Mouse (Mus musculus): ENCODE measurements around the gene 0610010F05Rik. TPM values are rescaled to one million over a fixed set of nuclear protein-coding genes. Genes with fewer than 3 reads are reported as not detected.

Gene 0610010F05Rik
- polyA plus RNA-seq, 1 experiment = 22.8 TPM

DNA sequence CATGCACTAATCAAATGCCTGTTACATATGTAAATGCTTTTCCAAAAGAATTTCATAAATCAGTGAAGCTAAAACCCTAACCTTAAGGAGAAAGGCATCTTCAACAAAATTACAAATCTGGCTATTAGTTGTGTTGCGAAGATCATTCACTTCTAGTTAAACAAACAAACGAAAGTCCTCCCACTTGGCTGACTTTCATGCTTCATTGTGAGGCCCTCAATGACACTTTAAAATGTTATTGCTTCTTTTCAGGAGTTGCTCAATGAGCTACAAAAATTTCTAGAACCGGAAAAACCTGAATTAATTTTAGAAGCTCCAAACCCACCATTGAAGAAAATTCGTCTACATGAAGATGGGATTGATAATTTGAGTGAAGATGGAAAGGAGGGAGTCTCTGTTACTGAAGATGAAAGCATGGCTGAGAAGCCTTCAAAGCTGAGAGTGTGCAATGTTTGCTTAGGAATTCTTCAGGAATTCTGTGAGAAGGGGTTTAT lies 38.9 kb upstream of the 0610010F05Rik start:
- H3K9me3 ChIP-seq (replicated peaks; ENCODE audit: control insufficient read depth, insufficient read depth, low read length, poor library complexity, severe bottlenecking) = no peaks in the 10 kb centered on the region
- no peak overlapping the region for H3K27ac ChIP-seq (ENCODE audit: insufficient read depth, low read length)
- H3K36me3 ChIP-seq (ENCODE audit: control insufficient read depth, insufficient read depth, low read length, poor library complexity, severe bottlenecking) = peaks cover 38% of the 10 kb centered on the region
- no peaks in the 10 kb centered on the region for H3K27me3 ChIP-seq (ENCODE audit: control insufficient read depth, insufficient read depth, low read length, poor library complexity, severe bottlenecking)
- no peak overlapping the region for H3K4me3 ChIP-seq (ENCODE audit: low read depth, low read length)
- TF ChIP-seq EP300 (IDR thresholded peaks at IDR 0.05; ENCODE audit: insufficient read depth, low read depth, low read length) (no peak), POLR2A (IDR thresholded peaks at IDR 0.05; ENCODE audit: insufficient read depth, low read length) (no peak)
- no peak overlapping the region for H3K9ac ChIP-seq (ENCODE audit: low read depth, poor library complexity, severe bottlenecking)
- H3K4me1 ChIP-seq (ENCODE audit: control insufficient read depth, insufficient read depth, low read length) = no peaks in the 10 kb centered on the region

- Histone ChIP-seq H3K4me1 (ENCODE audit: control insufficient read depth, insufficient read depth, low read length) (peaks cover under 1% of the 10 kb centered on the region), H3K9me3 (replicated peaks; ENCODE audit: control insufficient read depth, insufficient read depth, low read length, poor library complexity, severe bottlenecking) (no peaks in the 10 kb centered on the region), H3K9ac (ENCODE audit: low read depth, poor library complexity, severe bottlenecking) (peak overlapping the region; percentile 93; the same call in 1 of the 2 replicates), H3K4me3 (ENCODE audit: low read depth, low read length) (no peak overlapping the region; the same call in 1 of the 2 replicates), H3K36me3 (ENCODE audit: control insufficient read depth, insufficient read depth, low read length, poor library complexity, severe bottlenecking) (peaks cover 7% of the 10 kb centered on the region), H3K27ac (ENCODE audit: insufficient read depth, low read length) (no peak overlapping the region), H3K27me3 (ENCODE audit: control insufficient read depth, insufficient read depth, low read length, poor library complexity, severe bottlenecking) (no peaks in the 10 kb centered on the region)
- TF ChIP-seq CTCF (IDR thresholded peaks at IDR 0.05; ENCODE audit: low read depth, low read length) (no peak), EP300 (IDR thresholded peaks at IDR 0.05; ENCODE audit: insufficient read depth, low read depth, low read length) (no peak), POLR2A (IDR thresholded peaks at IDR 0.05; ENCODE audit: insufficient read depth, low read length) (no peak)
Measured at GRCm38 (mm10) chr11:23667128-23667527, 33.7 kb upstream of the 0610010F05Rik start.

- Histone ChIP-seq H3K27ac (ENCODE audit: insufficient read depth, low read length) (peak overlapping the region; percentile 64), H3K27me3 (ENCODE audit: control insufficient read depth, insufficient read depth, low read length, poor library complexity, severe bottlenecking) (no peaks in the 10 kb centered on the region), H3K9me3 (replicated peaks; ENCODE audit: control insufficient read depth, insufficient read depth, low read length, poor library complexity, severe bottlenecking) (no peaks in the 10 kb centered on the region), H3K9ac (ENCODE audit: low read depth, poor library complexity, severe bottlenecking) (peak overlapping the region; percentile 93), H3K36me3 (ENCODE audit: control insufficient read depth, insufficient read depth, low read length, poor library complexity, severe bottlenecking) (peaks cover 7% of the 10 kb centered on the region; the same call in 1 of the 2 replicates), H3K4me1 (ENCODE audit: control insufficient read depth, insufficient read depth, low read length) (peaks cover 1% of the 10 kb centered on the region), H3K4me3 (ENCODE audit: low read depth, low read length) (peak overlapping the region; percentile 74)
- TF ChIP-seq POLR2A (IDR thresholded peaks at IDR 0.05; ENCODE audit: insufficient read depth, low read length) (no peak), EP300 (IDR thresholded peaks at IDR 0.05; ENCODE audit: insufficient read depth, low read depth, low read length) (no peak), CTCF (IDR thresholded peaks at IDR 0.05; ENCODE audit: low read depth, low read length) (no peak)
Measured at GRCm38 (mm10) chr11:23666526-23666925, 33.1 kb upstream of the 0610010F05Rik start.

GRCm38 (mm10) chr11:23665798-23666501 lies 32.5 kb upstream of the 0610010F05Rik start, which contains the start of gene Pex13:
TSS of gene Pex13 (minus strand) at chr11:23665959.
- Histone ChIP-seq H3K4me1 (ENCODE audit: control insufficient read depth, insufficient read depth, low read length) (peaks cover 1% of the 10 kb centered on the region), H3K9me3 (replicated peaks; ENCODE audit: control insufficient read depth, insufficient read depth, low read length, poor library complexity, severe bottlenecking) (no peaks in the 10 kb centered on the region), H3K36me3 (ENCODE audit: control insufficient read depth, insufficient read depth, low read length, poor library complexity, severe bottlenecking) (peaks cover 7% of the 10 kb centered on the region; the same call in 1 of the 2 replicates), H3K27ac (ENCODE audit: insufficient read depth, low read length) (peak within 1 kb of the TSS; percentile 70), H3K9ac (ENCODE audit: low read depth, poor library complexity, severe bottlenecking) (peak within 1 kb of the TSS; percentile 93), H3K4me3 (ENCODE audit: low read depth, low read length) (peak within 1 kb of the TSS; percentile 74), H3K27me3 (ENCODE audit: control insufficient read depth, insufficient read depth, low read length, poor library complexity, severe bottlenecking) (no peaks in the 10 kb centered on the region)
- TF ChIP-seq CTCF (IDR thresholded peaks at IDR 0.05; ENCODE audit: low read depth, low read length) (no peak), EP300 (IDR thresholded peaks at IDR 0.05; ENCODE audit: insufficient read depth, low read depth, low read length) (0 out of 2 replicates have a peak, but pooled peaks have one; percentile 16), POLR2A (IDR thresholded peaks at IDR 0.05; ENCODE audit: insufficient read depth, low read length) (peak; percentile 18)

- no peaks in the 10 kb centered on the region for H3K27me3 ChIP-seq (ENCODE audit: control insufficient read depth, insufficient read depth, low read length, poor library complexity, severe bottlenecking)
- no peaks in the 10 kb centered on the region for H3K9me3 ChIP-seq (replicated peaks; ENCODE audit: control insufficient read depth, insufficient read depth, low read length, poor library complexity, severe bottlenecking)
- H3K4me1 ChIP-seq (ENCODE audit: control insufficient read depth, insufficient read depth, low read length) = peaks cover 1% of the 10 kb centered on the region
- H3K4me3 ChIP-seq (ENCODE audit: low read depth, low read length) = peak within 1 kb of the TSS; percentile 74
- peaks cover 7% of the 10 kb centered on the region; the same call in 1 of the 2 replicates for H3K36me3 ChIP-seq (ENCODE audit: control insufficient read depth, insufficient read depth, low read length, poor library complexity, severe bottlenecking)
- H3K27ac ChIP-seq (ENCODE audit: insufficient read depth, low read length) = peak within 1 kb of the TSS; percentile 70
- H3K9ac ChIP-seq (ENCODE audit: low read depth, poor library complexity, severe bottlenecking) = peak within 1 kb of the TSS; percentile 93
- TF ChIP-seq POLR2A (IDR thresholded peaks at IDR 0.05; ENCODE audit: insufficient read depth, low read length) (no peak), CTCF (IDR thresholded peaks at IDR 0.05; ENCODE audit: low read depth, low read length) (no peak), EP300 (IDR thresholded peaks at IDR 0.05; ENCODE audit: insufficient read depth, low read depth, low read length) (no peak)
Measured at GRCm38 (mm10) chr11:23665311-23665786, 31.9 kb upstream of the 0610010F05Rik start, which contains the start of gene Pus10. TSS of gene Pus10 (plus strand) at chr11:23665674.

DNA sequence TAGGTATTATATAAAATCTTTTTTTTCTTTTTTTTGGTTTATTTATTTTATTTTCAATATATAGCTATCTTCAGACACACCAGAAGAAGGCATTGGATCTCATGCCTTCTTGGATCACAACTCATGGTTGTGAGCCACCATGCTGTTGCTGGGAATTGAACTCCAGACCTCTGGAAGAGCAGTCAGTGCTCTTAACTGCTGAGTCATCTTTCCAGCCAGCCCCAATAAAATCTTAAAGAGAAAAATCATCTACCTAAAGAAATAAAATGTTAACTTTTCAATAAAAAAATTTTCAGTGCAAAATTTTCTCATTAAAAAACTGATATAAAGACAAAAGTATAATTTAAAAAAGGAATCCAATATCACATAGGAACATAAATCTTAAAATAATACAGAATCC lies 30.8 kb upstream of the 0610010F05Rik start:
- TF ChIP-seq EP300 (IDR thresholded peaks at IDR 0.05; ENCODE audit: insufficient read depth, low read depth, low read length) (no peak), POLR2A (IDR thresholded peaks at IDR 0.05; ENCODE audit: insufficient read depth, low read length) (no peak), CTCF (IDR thresholded peaks at IDR 0.05; ENCODE audit: low read depth, low read length) (no peak)
- Histone ChIP-seq H3K4me1 (ENCODE audit: control insufficient read depth, insufficient read depth, low read length) (peaks cover 1% of the 10 kb centered on the region), H3K9ac (ENCODE audit: low read depth, poor library complexity, severe bottlenecking) (no peak overlapping the region), H3K4me3 (ENCODE audit: low read depth, low read length) (no peak overlapping the region), H3K27me3 (ENCODE audit: control insufficient read depth, insufficient read depth, low read length, poor library complexity, severe bottlenecking) (no peaks in the 10 kb centered on the region), H3K27ac (ENCODE audit: insufficient read depth, low read length) (no peak overlapping the region), H3K36me3 (ENCODE audit: control insufficient read depth, insufficient read depth, low read length, poor library complexity, severe bottlenecking) (peaks cover 7% of the 10 kb centered on the region; the same call in 1 of the 2 replicates), H3K9me3 (replicated peaks; ENCODE audit: control insufficient read depth, insufficient read depth, low read length, poor library complexity, severe bottlenecking) (no peaks in the 10 kb centered on the region)

All from ES-Bruce4 (cell line).